Mouse (Mus musculus) kidney, postnatal 0 days (tissue): Measurements from ENCODE around the gene Map7d1. TPM values are rescaled to one million over a fixed set of nuclear protein-coding genes. Genes with fewer than 3 reads are reported as not detected.

Experiments
- ATAC-seq: fragments of 200-750 bp; cut with Nextera tagmentation; replicated peaks from 2 replicates; pipeline ENCODE4 v1.8.0; 2017; ENCODE audit warnings: low read depth, moderate number of reproducible peaks, moderate TSS enrichment, moderate library complexity; ENCODE audit not compliant: low FRiP score
- DNase-seq: peaks from one replicate; pipeline ENCODE4 v3.0.0-alpha.2; 2016; ENCODE audit warnings: low spot score
- H3K27ac ChIP-seq: fragments of 300-500 bp; sonication (generic); 2 replicates; pipeline ENCODE4 v1.5.1; 2014; ENCODE audit warnings: mild to moderate bottlenecking
- H3K27me3 ChIP-seq: fragments of 300-500 bp; sonication (generic); 2 replicates; pipeline ENCODE4 v1.6.1; 2014; ENCODE audit warnings: low read length, mixed read lengths; ENCODE audit not compliant: insufficient read depth
- H3K36me3 ChIP-seq: fragments of 300-500 bp; sonication (generic); 2 replicates; pipeline ENCODE4 v1.6.1; 2014; ENCODE audit warnings: low read length, mixed read lengths; ENCODE audit not compliant: insufficient read depth
- H3K4me1 ChIP-seq: fragments of 300-500 bp; sonication (generic); replicated peaks from 2 replicates; pipeline ENCODE4 v1.6.1; 2014; ENCODE audit warnings: antibody characterized with exemption, low read length, mixed read lengths; ENCODE audit not compliant: insufficient read depth
- H3K4me2 ChIP-seq: fragments of 300-500 bp; sonication (generic); 2 replicates; pipeline ENCODE4 v1.6.1; 2014; ENCODE audit warnings: mild to moderate bottlenecking, low read length, moderate library complexity, mixed read lengths
- H3K4me3 ChIP-seq: fragments of 300-500 bp; sonication (generic); replicated peaks from 2 replicates; pipeline ENCODE4 v1.5.1; 2014; ENCODE audit warnings: low read depth, low read length
- H3K9ac ChIP-seq: fragments of 300-500 bp; sonication (generic); 2 replicates; pipeline ENCODE4 v1.6.1; 2014; ENCODE audit warnings: low read depth, low read length
- H3K9me3 ChIP-seq: fragments of 300-500 bp; sonication (generic); replicated peaks from 2 replicates; pipeline ENCODE4 v1.6.1; 2016; ENCODE audit warnings: low read length, inconsistent platforms, mixed read lengths
- CTCF ChIP-seq: IDR thresholded peaks from 2 replicates; pipeline ENCODE4 v1.5.1; 2016; ENCODE audit warnings: antibody characterized with exemption, low read depth, mild to moderate bottlenecking, moderate library complexity
- WGBS: fragments of 180-500 bp; shearing (Covaris S2); extraction: QIAGEN DNeasy Blood & Tissue Kit; methylation state at CpG from one replicate; pipeline ENCODE4 v1.1.7; 2014; 5-methylcytosine and 5-hydroxymethylcytosine counted together
- polyA plus RNA-seq: library from polyadenylated mRNA; unstranded; fragments of >200 nt; fragmentation: Nextera tagmentation; extraction: Ambion mirVana; gene quantifications from 2 replicates; pipeline ENCODE4 v1.2.1, GENCODE M21; 2015

Map7d1 gene
- polyA plus RNA-seq, 1 experiment from 2014 or later: 27.3 TPM

DNA sequence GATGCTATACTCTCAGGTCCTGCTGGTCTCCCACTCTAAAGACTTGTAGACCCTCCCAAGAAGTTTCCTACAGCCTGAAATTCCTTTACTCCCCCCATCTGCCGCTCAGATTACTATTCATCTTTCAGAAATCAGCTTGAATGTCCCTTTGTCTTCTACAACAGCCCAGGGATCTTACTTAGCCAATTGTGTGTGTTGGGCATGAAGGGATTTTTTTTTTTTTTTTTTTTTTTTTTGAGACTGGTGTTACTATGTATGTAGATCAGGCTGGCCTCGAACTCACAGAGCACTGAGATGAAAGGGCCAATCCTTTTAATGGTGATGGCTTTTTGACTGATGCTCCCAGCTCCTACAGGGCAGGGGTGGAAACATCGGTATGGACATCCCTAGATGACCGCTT, 39.8 kb upstream of the Map7d1 start:
- Histone ChIP-seq H3K4me2 (no peak overlapping the region), H3K4me1 (peaks cover 22% of the 10 kb centered on the region), H3K36me3 (no peaks in the 10 kb centered on the region), H3K9ac (no peak overlapping the region), H3K27ac (no peak overlapping the region), H3K9me3 (no peaks in the 10 kb centered on the region), H3K4me3 (no peak overlapping the region), H3K27me3 (peaks cover 10% of the 10 kb centered on the region; the same call in 1 of the 2 replicates)
- no peak for TF ChIP-seq CTCF
- WGBS: 45% methylated on average over 4 of the region's 4 CpGs
- DNase-seq (no peak), ATAC-seq (no peak)

GRCm38 (mm10) chr4:126295152-126295551, 39.0 kb upstream of the Map7d1 start:
- H3K9me3 ChIP-seq: no peaks in the 10 kb centered on the region
- no peak overlapping the region for H3K27ac ChIP-seq
- H3K36me3 ChIP-seq: no peaks in the 10 kb centered on the region
- H3K27me3 ChIP-seq: peaks cover 5% of the 10 kb centered on the region; the same call in 1 of the 2 replicates
- no peak overlapping the region for H3K4me3 ChIP-seq
- DNase-seq (no peak), ATAC-seq (no peak)
- no peak for TF ChIP-seq CTCF
- H3K4me1 ChIP-seq: peaks cover 19% of the 10 kb centered on the region
- no peak overlapping the region for H3K9ac ChIP-seq
- WGBS: 78% methylated on average over 6 of the region's 6 CpGs
- no peak overlapping the region for H3K4me2 ChIP-seq

DNA sequence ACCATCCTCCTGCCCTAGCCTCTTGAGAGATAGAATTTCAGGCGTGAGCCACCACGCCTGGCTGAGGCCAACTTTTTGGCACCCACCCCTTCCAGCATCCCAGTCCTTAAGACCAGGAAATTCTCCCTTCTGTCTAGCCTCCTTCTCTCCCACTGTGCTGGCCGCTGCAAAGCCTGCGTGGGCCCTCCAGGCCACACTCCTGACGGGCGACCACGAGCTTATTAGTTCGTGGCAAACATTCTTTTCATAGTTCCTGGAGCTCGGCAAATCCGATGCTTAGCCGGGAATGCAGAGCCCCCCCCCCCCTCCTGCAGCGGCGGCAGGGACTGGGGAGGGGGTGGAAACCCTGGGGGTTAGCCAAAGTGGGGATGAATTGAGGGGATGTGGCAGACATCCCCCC, 35.1 kb upstream of the Map7d1 start:
- Histone ChIP-seq H3K27ac (no peak overlapping the region), H3K9ac (no peak overlapping the region), H3K36me3 (no peaks in the 10 kb centered on the region), H3K27me3 (peaks cover 11% of the 10 kb centered on the region), H3K4me3 (no peak overlapping the region), H3K4me1 (peaks cover 17% of the 10 kb centered on the region; the same call in 1 of the 2 replicates), H3K9me3 (no peaks in the 10 kb centered on the region), H3K4me2 (no peak overlapping the region)
- TF ChIP-seq CTCF: no peak
- ATAC-seq (no peak), DNase-seq (no peak)
- 24% methylated on average over 13 of the region's 13 CpGs for WGBS

DNA sequence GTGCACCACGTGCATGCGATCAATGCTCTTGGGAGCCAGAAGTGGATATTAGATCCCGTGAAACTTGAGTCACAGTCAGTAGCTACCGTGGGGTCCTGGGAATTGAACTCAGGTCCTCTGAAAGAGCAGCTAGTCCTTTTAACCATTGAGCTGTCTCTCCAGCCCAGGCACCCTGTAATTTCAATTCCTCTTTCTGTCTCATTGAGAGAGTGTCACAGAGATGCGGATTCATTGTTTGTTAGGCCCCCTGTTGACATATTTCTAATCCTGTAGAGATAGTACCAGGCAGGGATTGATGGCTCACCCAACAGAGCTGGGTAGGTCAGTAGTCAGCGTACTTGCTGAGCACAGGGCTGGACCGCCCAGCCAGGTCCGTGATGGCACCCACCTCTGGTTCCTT, 34.2 kb upstream of the Map7d1 start:
- no peak for TF ChIP-seq CTCF
- no peak overlapping the region for H3K4me3 ChIP-seq
- no peak overlapping the region for H3K27ac ChIP-seq
- DNase-seq: no peak
- H3K4me1 ChIP-seq: peaks cover 17% of the 10 kb centered on the region; the same call in 1 of the 2 replicates
- no peak for ATAC-seq
- H3K36me3 ChIP-seq: no peaks in the 10 kb centered on the region
- peaks cover 15% of the 10 kb centered on the region for H3K27me3 ChIP-seq
- no peak overlapping the region for H3K4me2 ChIP-seq
- H3K9me3 ChIP-seq: no peaks in the 10 kb centered on the region
- 88% methylated on average over 8 of the region's 8 CpGs for WGBS
- H3K9ac ChIP-seq: no peak overlapping the region

- no peak for TF ChIP-seq CTCF
- H3K4me2 ChIP-seq: peak overlapping the region; percentile 77
- no peak for ATAC-seq
- H3K36me3 ChIP-seq: no peaks in the 10 kb centered on the region
- H3K9ac ChIP-seq: no peak overlapping the region
- H3K9me3 ChIP-seq: no peaks in the 10 kb centered on the region
- no peak overlapping the region for H3K4me3 ChIP-seq
- H3K4me1 ChIP-seq: peaks cover 17% of the 10 kb centered on the region; the same call in 1 of the 2 replicates
- WGBS: 27% methylated on average over 17 of the region's 17 CpGs
- H3K27ac ChIP-seq: peak overlapping the region; percentile 25; the same call in 1 of the 2 replicates
- DNase-seq: peak; percentile 63
- H3K27me3 ChIP-seq: peaks cover 15% of the 10 kb centered on the region
Measured at GRCm38 (mm10) chr4:126288085-126288666, 32.0 kb upstream of the Map7d1 start.

DNA sequence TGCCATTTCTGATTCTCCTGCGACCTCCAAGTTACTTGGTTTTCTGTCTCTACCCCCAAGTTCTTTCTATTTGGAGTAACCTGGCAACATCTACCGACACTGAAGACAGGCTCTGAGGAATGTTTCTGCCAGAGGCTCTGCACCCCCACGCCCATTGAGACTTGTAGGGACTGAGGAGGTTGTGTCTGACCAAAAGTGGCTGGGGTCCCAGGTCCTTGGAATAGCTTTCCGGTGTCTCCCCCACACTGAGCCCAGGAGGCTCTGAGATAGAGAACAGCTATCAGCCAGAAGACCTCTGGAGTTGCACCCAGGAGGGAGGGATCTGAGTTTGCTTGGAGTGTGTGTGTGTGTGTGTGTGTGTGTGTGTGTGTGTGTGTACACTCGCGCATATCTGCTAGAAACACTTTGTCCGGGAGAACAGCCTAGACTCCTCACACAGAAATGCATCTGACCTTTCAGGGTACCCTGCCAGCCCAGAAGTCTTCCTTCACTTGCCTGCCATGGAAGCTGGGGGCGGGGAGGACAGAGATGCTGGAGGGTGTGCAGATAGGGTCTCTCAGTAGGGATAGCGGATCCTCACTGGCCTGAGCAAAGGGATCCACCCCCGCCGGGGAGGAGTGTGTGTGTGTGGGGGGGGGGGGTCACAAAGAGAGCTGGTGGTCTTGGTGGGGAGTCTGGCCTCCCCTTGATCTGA, 31.3 kb upstream of the Map7d1 start:
- WGBS: 30% methylated on average over 11 of the region's 11 CpGs
- Histone ChIP-seq H3K27ac (no peak overlapping the region), H3K36me3 (no peaks in the 10 kb centered on the region), H3K27me3 (peaks cover 15% of the 10 kb centered on the region), H3K9ac (no peak overlapping the region), H3K9me3 (no peaks in the 10 kb centered on the region), H3K4me1 (peaks cover 17% of the 10 kb centered on the region; the same call in 1 of the 2 replicates), H3K4me3 (no peak overlapping the region), H3K4me2 (peak overlapping the region; percentile 77)
- peak; percentile 50 for DNase-seq
- TF ChIP-seq CTCF: no peak
- no peak; the same call in 1 of the 2 replicates for ATAC-seq
